Mouse (Mus musculus): Measurements from ENCODE around the gene Gm3264. TPM values are rescaled to one million over a fixed set of nuclear protein-coding genes. Genes with fewer than 3 reads are reported as not detected.

Gm3264 gene
- not detected for polyA plus RNA-seq (2014; fragmentation: Illumina TruSeq; extraction: RNeasy Lipid Tissue Mini Kit (QIAGEN cat#74804); ENCODE audit: low read depth, low replicate concordance)

DNA sequence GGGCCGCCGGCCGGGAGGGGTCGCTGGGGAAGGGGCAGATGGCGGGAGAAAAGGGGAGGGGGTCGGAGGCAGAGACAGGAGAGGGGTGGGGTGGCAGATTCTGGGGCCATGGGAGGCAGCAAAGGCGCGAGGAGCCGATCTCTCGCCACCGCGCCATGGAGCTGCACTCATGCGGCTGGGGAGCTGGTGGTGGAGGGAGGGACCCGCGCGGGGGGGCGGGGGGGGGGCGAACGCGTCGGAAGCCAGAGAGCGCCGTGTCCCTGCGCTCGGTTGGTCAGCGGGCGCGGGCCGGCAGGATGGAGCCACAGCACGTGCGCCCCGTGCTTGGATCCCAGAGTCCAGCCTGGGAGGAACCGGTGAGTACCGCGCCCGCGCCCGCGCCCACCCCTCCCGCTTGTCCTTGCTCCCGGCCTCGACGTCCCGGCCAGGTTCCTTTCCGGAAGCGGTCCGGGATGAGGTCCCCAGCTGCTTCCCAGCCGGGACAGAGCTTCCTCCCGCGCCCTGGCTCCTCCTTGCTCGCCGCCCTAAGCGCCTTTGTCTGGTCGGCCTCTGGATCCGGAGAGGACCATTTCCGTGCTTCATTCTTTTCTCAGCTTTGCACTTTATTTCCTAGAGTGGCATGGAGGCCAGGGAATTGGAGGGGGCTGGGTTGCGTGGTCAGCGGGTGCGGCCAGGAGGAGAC, at the start of gene Gm3264:
Gm3264 (plus strand) TSS at position 278 of the 682 bp plus-strand sequence.

DNA sequence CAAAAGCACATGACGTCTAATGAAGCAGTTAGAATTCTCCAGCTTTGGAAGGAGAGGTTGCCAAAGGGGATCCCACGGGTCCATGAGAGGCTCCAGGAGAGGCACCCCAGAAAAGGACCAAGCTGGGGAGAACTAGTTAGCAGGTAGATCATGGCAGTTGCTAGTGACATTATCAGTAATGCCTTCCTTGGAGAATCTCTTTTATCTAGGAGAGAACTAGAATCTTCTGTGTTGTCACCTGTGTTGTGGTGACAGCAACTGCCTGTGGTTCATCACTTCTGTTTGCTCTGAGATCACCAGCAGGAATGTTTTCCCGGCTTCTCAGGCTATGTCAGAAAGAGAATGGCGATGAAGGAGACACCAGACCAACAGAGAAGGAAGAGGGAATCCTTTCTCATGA, 17.6 kb upstream of the Gm3264 start, which contains the start of gene Gm3269:
Gm3269 (plus strand) TSS at position 301 of the 400 bp plus-strand sequence.

GRCm38 (mm10) chr14:4892116-4892515, 36.7 kb downstream of the Gm3264 start, which contains the start of gene Gm3278:
Gene Gm3278, plus strand, starts transcription at chr14:4892416.

Other genes starting within 250 kb of the Gm3264 start
- gene Gm8159, start 223.2 kb upstream of the Gm3264 start, polyA plus RNA-seq (2014; fragmentation: Illumina TruSeq; extraction: RNeasy Lipid Tissue Mini Kit (QIAGEN cat#74804); ENCODE audit: low read depth, low replicate concordance), result not detected
- gene Gm3239, start 191.4 kb upstream of the Gm3264 start, polyA plus RNA-seq (2014; fragmentation: Illumina TruSeq; extraction: RNeasy Lipid Tissue Mini Kit (QIAGEN cat#74804); ENCODE audit: low read depth, low replicate concordance), result not detected
- not detected for gene Gm7876, start 146.3 kb upstream of the Gm3264 start, polyA plus RNA-seq (2014; fragmentation: Illumina TruSeq; extraction: RNeasy Lipid Tissue Mini Kit (QIAGEN cat#74804); ENCODE audit: low read depth, low replicate concordance)
- not detected for gene Gm3252, start 128.8 kb upstream of the Gm3264 start, polyA plus RNA-seq (2014; fragmentation: Illumina TruSeq; extraction: RNeasy Lipid Tissue Mini Kit (QIAGEN cat#74804); ENCODE audit: low read depth, low replicate concordance)
- gene Gm9602, start 79.2 kb upstream of the Gm3264 start, polyA plus RNA-seq (2014; fragmentation: Illumina TruSeq; extraction: RNeasy Lipid Tissue Mini Kit (QIAGEN cat#74804); ENCODE audit: low read depth, low replicate concordance), result not detected
- gene Gm3269, start 17.5 kb upstream of the Gm3264 start, polyA plus RNA-seq (2014; fragmentation: Illumina TruSeq; extraction: RNeasy Lipid Tissue Mini Kit (QIAGEN cat#74804); ENCODE audit: low read depth, low replicate concordance), result not detected
- gene Gm3278, start 36.8 kb downstream of the Gm3264 start, polyA plus RNA-seq (2014; fragmentation: Illumina TruSeq; extraction: RNeasy Lipid Tissue Mini Kit (QIAGEN cat#74804); ENCODE audit: low read depth, low replicate concordance), result not detected
- not detected for gene Gm8297, start 128.4 kb downstream of the Gm3264 start, polyA plus RNA-seq (2014; fragmentation: Illumina TruSeq; extraction: RNeasy Lipid Tissue Mini Kit (QIAGEN cat#74804); ENCODE audit: low read depth, low replicate concordance)
- gene Gm3298, start 160.3 kb downstream of the Gm3264 start, polyA plus RNA-seq (2014; fragmentation: Illumina TruSeq; extraction: RNeasy Lipid Tissue Mini Kit (QIAGEN cat#74804); ENCODE audit: low read depth, low replicate concordance), result not detected
- not detected for gene 4930555G01Rik, start 195.1 kb downstream of the Gm3264 start, polyA plus RNA-seq (2014; fragmentation: Illumina TruSeq; extraction: RNeasy Lipid Tissue Mini Kit (QIAGEN cat#74804); ENCODE audit: low read depth, low replicate concordance)
- gene Gm8281, start 215.5 kb downstream of the Gm3264 start, polyA plus RNA-seq (2014; fragmentation: Illumina TruSeq; extraction: RNeasy Lipid Tissue Mini Kit (QIAGEN cat#74804); ENCODE audit: low read depth, low replicate concordance), result not detected